ENCODE assay signal across 8 mouse cellular contexts in the genomic region with DNA sequence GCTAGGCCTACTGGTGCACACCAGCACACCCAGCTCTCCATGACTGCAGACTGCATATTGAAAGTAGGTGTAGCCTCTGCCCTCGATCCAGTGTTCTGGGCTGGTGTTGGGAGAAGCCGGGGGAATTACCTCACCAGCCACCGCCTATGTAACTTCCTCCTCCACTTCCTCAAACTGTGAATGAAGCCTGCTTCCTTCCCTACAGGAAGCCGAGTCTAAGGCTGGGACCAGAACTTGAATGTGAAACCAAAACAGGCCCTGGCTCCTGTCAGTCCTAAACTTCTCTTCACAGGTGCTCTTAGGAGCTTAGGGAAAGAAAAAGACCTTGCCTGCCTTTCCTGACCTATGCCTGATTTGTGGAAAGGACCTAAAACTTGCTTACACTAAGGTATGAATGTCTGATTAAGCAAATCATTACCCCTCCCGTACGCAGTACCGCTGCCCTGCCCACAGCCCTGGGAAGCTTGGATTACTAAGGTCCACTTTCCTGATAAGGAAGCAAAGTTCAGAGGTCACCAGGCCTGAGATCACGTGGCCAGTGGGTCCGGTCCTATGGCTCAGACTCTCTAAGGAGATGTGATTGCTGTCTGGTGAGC. TPM values are rescaled to one million over a fixed set of nuclear protein-coding genes. Genes with fewer than 3 reads are reported as not detected.
A peak's percentile ranks its signal among the peaks of the same experiment; 100 is the strongest.
DNase-seq lines count a peak whose midpoint lies in the region; ATAC-seq and TF ChIP-seq lines count a peak whose summit lies in the region.

No protein-coding gene starts in this region.

- H3K4me2 ChIP-seq in hindbrain, postnatal 0 days (ENCODE audit: low read depth, low read length): no peak overlapping the region
- H3K4me2 ChIP-seq in hindbrain, embryonic 16.5 days (ENCODE audit: low read length): no peak overlapping the region
- H3K4me2 ChIP-seq in forebrain, embryonic 16.5 days (ENCODE audit: low read length): no peak overlapping the region

- no peaks in the 10 kb centered on the region for H3K9me3 ChIP-seq in hindbrain, postnatal 0 days (ENCODE audit: low read length)
- H3K9me3 ChIP-seq in hindbrain, embryonic 16.5 days (ENCODE audit: control insufficient read depth, low read length): no peaks in the 10 kb centered on the region
- H3K9me3 ChIP-seq in forebrain, embryonic 10.5 days: no peaks in the 10 kb centered on the region
- no peaks in the 10 kb centered on the region for H3K9me3 ChIP-seq in forebrain, embryonic 16.5 days (ENCODE audit: control insufficient read depth, low read length)

- H3K36me3 ChIP-seq in hindbrain, postnatal 0 days (ENCODE audit: insufficient read depth, low read length): no peaks in the 10 kb centered on the region
- H3K36me3 ChIP-seq in hindbrain, embryonic 16.5 days (ENCODE audit: control insufficient read depth, insufficient read depth, low read length): no peaks in the 10 kb centered on the region
- no peaks in the 10 kb centered on the region for H3K36me3 ChIP-seq in forebrain, embryonic 10.5 days (replicated peaks)
- H3K36me3 ChIP-seq in forebrain, embryonic 16.5 days (ENCODE audit: control insufficient read depth, insufficient read depth): no peaks in the 10 kb centered on the region

- no peak for ATAC-seq in hindbrain, postnatal 0 days
- no peak for ATAC-seq in hindbrain, embryonic 16.5 days
- peak; percentile 92 for ATAC-seq in megakaryocyte, adult 5-6 weeks (ENCODE audit: poor library complexity, severe bottlenecking)
- ATAC-seq in forebrain, embryonic 16.5 days: no peak

- 73% methylated on average over 9 of the region's 9 CpGs for WGBS in hindbrain, postnatal 0 days
- 68% methylated on average over 9 of the region's 9 CpGs for WGBS in hindbrain, embryonic 16.5 days
- 76% methylated on average over 9 of the region's 9 CpGs for whole genome bisulfite sequencing in forebrain, embryonic 10.5 days
- WGBS in forebrain, embryonic 16.5 days: 79% methylated on average over 9 of the region's 9 CpGs

- H3K4me1 ChIP-seq in hindbrain, postnatal 0 days (ENCODE audit: insufficient read depth, low read length): peaks cover 9% of the 10 kb centered on the region; the same call in 1 of the 2 replicates
- peaks cover 9% of the 10 kb centered on the region for H3K4me1 ChIP-seq in hindbrain, embryonic 16.5 days (ENCODE audit: control insufficient read depth, insufficient read depth, low read depth, low read length)
- peaks cover 8% of the 10 kb centered on the region; the same call in 1 of the 2 replicates for H3K4me1 ChIP-seq in forebrain, embryonic 10.5 days
- peaks cover 9% of the 10 kb centered on the region for H3K4me1 ChIP-seq in forebrain, embryonic 16.5 days (replicated peaks; ENCODE audit: control insufficient read depth, insufficient read depth, low read length)

- no peak overlapping the region for H3K9ac ChIP-seq in hindbrain, postnatal 0 days (replicated peaks; ENCODE audit: low read length)
- no peak overlapping the region for H3K9ac ChIP-seq in hindbrain, embryonic 16.5 days (ENCODE audit: low read depth, low read length)
- no peak overlapping the region for H3K9ac ChIP-seq in forebrain, embryonic 16.5 days (replicated peaks; ENCODE audit: low read depth, low read length)

- no peak overlapping the region for H3K4me3 ChIP-seq in hindbrain, postnatal 0 days (ENCODE audit: low read length)
- H3K4me3 ChIP-seq in hindbrain, embryonic 16.5 days (ENCODE audit: low read length): no peak overlapping the region
- H3K4me3 ChIP-seq in forebrain, embryonic 10.5 days: no peak overlapping the region
- H3K4me3 ChIP-seq in forebrain, embryonic 16.5 days (replicated peaks; ENCODE audit: low read length): no peak overlapping the region

- no peaks in the 10 kb centered on the region for H3K27me3 ChIP-seq in hindbrain, postnatal 0 days (ENCODE audit: insufficient read depth, low read length)
- no peaks in the 10 kb centered on the region for H3K27me3 ChIP-seq in hindbrain, embryonic 16.5 days (replicated peaks; ENCODE audit: control insufficient read depth, insufficient read depth, low read length)
- H3K27me3 ChIP-seq in forebrain, embryonic 10.5 days (ENCODE audit: poor library complexity, severe bottlenecking): no peaks in the 10 kb centered on the region; the same call in 1 of the 2 replicates
- no peaks in the 10 kb centered on the region for H3K27me3 ChIP-seq in forebrain, embryonic 16.5 days (replicated peaks; ENCODE audit: control insufficient read depth, insufficient read depth, low read length)

- TF ChIP-seq CTCF in hindbrain, postnatal 0 days (IDR thresholded peaks at IDR 0.05; ENCODE audit: low read depth): no peak

- DNase-seq in hindbrain, postnatal 0 days (ENCODE audit: low spot score): no peak
- peak; percentile 76 to 90 for DNase-seq in heart, adult 9 months (ENCODE audit: low spot score in 2 of 2)
- DNase-seq in kidney, postnatal 10 days: peak; percentile 45
- no peak for DNase-seq in forebrain, embryonic 10.5 days (ENCODE audit: extremely low spot score, low spot score)
- no peak for DNase-seq in testis, postnatal 10 days (ENCODE audit: low spot score)

- H3K27ac ChIP-seq in hindbrain, postnatal 0 days: peak overlapping the region; percentile 11; the same call in 1 of the 2 replicates
- H3K27ac ChIP-seq in hindbrain, embryonic 16.5 days (ENCODE audit: low read depth, low read length): no peak overlapping the region
- H3K27ac ChIP-seq in forebrain, embryonic 10.5 days: no peak overlapping the region
- no peak overlapping the region for H3K27ac ChIP-seq in forebrain, embryonic 16.5 days (ENCODE audit: low read length)

RNA-seq across cellular contexts. Expression of gene Smpdl3b, which starts 9.3 kb away (rescaled TPM):
- 0.47 and 1.0 TPM in 2 replicates for total RNA-seq in hindbrain, postnatal 0 days (2014; rRNA removed)
- 0.98 and 1.4 TPM in 2 replicates for polyA plus RNA-seq in hindbrain, postnatal 0 days (2015; fragmentation: Nextera tagmentation; extraction: Ambion mirVana)
- polyA plus RNA-seq in hindbrain, embryonic 16.5 days (2015; fragmentation: Nextera tagmentation; extraction: Ambion mirVana): 0.64 and 1.2 TPM in 2 replicates
- 3.0 and 4.5 TPM in 2 replicates for total RNA-seq in megakaryocyte, adult 5-6 weeks (2015)
- total RNA-seq in megakaryocyte, adult 5-6 weeks (2017): 3.9 and 4.3 TPM in 2 replicates
- polyA plus RNA-seq in forebrain, embryonic 10.5 days (2016; fragmentation: Nextera tagmentation; extraction: Ambion mirVana): 4.7 and 4.9 TPM in 2 replicates
- 1.0 and 1.6 TPM in 2 replicates for polyA plus RNA-seq in forebrain, embryonic 16.5 days (2015; fragmentation: Nextera tagmentation; extraction: Ambion mirVana)

RNA-seq across cellular contexts. Expression of gene Xkr8, which starts 15.4 kb away (rescaled TPM):
- total RNA-seq in hindbrain, postnatal 0 days (2014; rRNA removed): 5.6 and 6.2 TPM in 2 replicates
- 5.0 and 7.3 TPM in 2 replicates for polyA plus RNA-seq in hindbrain, postnatal 0 days (2015; fragmentation: Nextera tagmentation; extraction: Ambion mirVana)
- 6.2 and 6.4 TPM in 2 replicates for polyA plus RNA-seq in hindbrain, embryonic 16.5 days (2015; fragmentation: Nextera tagmentation; extraction: Ambion mirVana)
- 1.3 and 2.5 TPM in 2 replicates for total RNA-seq in megakaryocyte, adult 5-6 weeks (2015)
- 1.1 and 1.5 TPM in 2 replicates for total RNA-seq in megakaryocyte, adult 5-6 weeks (2017)
- 4.4 and 5.0 TPM in 2 replicates for polyA plus RNA-seq in forebrain, embryonic 10.5 days (2016; fragmentation: Nextera tagmentation; extraction: Ambion mirVana)
- 4.7 TPM in 2 replicates for polyA plus RNA-seq in forebrain, embryonic 16.5 days (2015; fragmentation: Nextera tagmentation; extraction: Ambion mirVana)

RNA-seq across cellular contexts. Expression of gene Rpa2, which starts 20.4 kb away (rescaled TPM):
- 30.9 and 31.9 TPM in 2 replicates for total RNA-seq in hindbrain, postnatal 0 days (2014; rRNA removed)
- 37.5 and 42.4 TPM in 2 replicates for polyA plus RNA-seq in hindbrain, postnatal 0 days (2015; fragmentation: Nextera tagmentation; extraction: Ambion mirVana)
- 40.7 and 43.6 TPM in 2 replicates for polyA plus RNA-seq in hindbrain, embryonic 16.5 days (2015; fragmentation: Nextera tagmentation; extraction: Ambion mirVana)
- 28.0 and 28.7 TPM in 2 replicates for total RNA-seq in megakaryocyte, adult 5-6 weeks (2015)
- 22.3 and 27.9 TPM in 2 replicates for total RNA-seq in megakaryocyte, adult 5-6 weeks (2017)
- 221 and 222 TPM in 2 replicates for polyA plus RNA-seq in forebrain, embryonic 10.5 days (2016; fragmentation: Nextera tagmentation; extraction: Ambion mirVana)
- polyA plus RNA-seq in forebrain, embryonic 16.5 days (2015; fragmentation: Nextera tagmentation; extraction: Ambion mirVana): 55.8 and 61.7 TPM in 2 replicates

RNA-seq across cellular contexts. Expression of gene Themis2, which starts 48.4 kb away (rescaled TPM):
- 0.78 and 0.79 TPM in 2 replicates for total RNA-seq in hindbrain, postnatal 0 days (2014; rRNA removed)
- polyA plus RNA-seq in hindbrain, postnatal 0 days (2015; fragmentation: Nextera tagmentation; extraction: Ambion mirVana): 0.28 and 0.35 TPM in 2 replicates
- 0.36 and 0.64 TPM in 2 replicates for polyA plus RNA-seq in hindbrain, embryonic 16.5 days (2015; fragmentation: Nextera tagmentation; extraction: Ambion mirVana)
- 129 and 136 TPM in 2 replicates for total RNA-seq in megakaryocyte, adult 5-6 weeks (2015)
- 84.4 and 95.0 TPM in 2 replicates for total RNA-seq in megakaryocyte, adult 5-6 weeks (2017)
- polyA plus RNA-seq in forebrain, embryonic 10.5 days (2016; fragmentation: Nextera tagmentation; extraction: Ambion mirVana): 0.89 and 0.93 TPM in 2 replicates
- 0.18 and 0.37 TPM in 2 replicates for polyA plus RNA-seq in forebrain, embryonic 16.5 days (2015; fragmentation: Nextera tagmentation; extraction: Ambion mirVana)

Comparison
In these comparisons a context has a peak if more than half of its experiments do, and no peak if none do; other contexts are left out.
1. DNase-seq: peak in heart, adult 9 months (2 of 2) and kidney, postnatal 10 days (single experiment); none in hindbrain, postnatal 0 days (single experiment), forebrain, embryonic 10.5 days (single experiment) and testis, postnatal 10 days (single experiment).